ENCODE assay signal across 19 mouse cellular contexts in the genomic region with DNA sequence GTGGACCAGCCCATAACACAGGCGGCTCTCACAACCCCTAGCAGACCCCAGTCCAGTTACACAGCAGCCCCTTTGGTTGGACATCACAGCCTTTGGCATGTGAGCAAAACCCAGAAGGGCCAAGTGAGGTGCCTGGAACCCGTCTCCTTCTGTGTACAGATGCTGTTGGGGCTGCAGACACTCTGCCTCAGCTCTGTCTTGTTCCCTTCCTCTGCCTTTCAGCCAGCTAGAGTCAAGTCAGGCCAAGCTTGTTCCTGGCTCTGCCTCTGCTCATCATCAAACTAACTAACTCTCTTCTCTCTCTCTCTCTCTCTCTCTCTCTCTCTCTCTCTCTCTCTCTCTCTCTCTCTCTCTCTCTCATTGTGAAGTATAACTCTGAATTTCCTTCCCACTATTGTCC. TPM values are rescaled to one million over a fixed set of nuclear protein-coding genes. Genes with fewer than 3 reads are reported as not detected.
DNase-seq lines count a peak whose midpoint lies in the region; ATAC-seq and TF ChIP-seq lines count a peak whose summit lies in the region.
"Had no signal": no experiment of that assay in that cellular context is flagged by ENCODE, and none has a peak within 500 bp of the region (broad histone marks: within the 10 kb centered on the region; RNA-seq: fewer than 3 reads in every experiment).

No protein-coding gene starts in this region.

- 68% methylated on average over 2 of the region's 2 CpGs for WGBS in intestine, embryonic 14.5 days
- 69% methylated on average over 2 of the region's 2 CpGs for WGBS in intestine, postnatal 0 days
- WGBS in hindbrain, embryonic 14.5 days: 57% methylated on average over 2 of the region's 2 CpGs
- WGBS in midbrain, embryonic 12.5 days: 51% methylated on average over 2 of the region's 2 CpGs
- 63% methylated on average over 2 of the region's 2 CpGs for WGBS in neural tube, embryonic 15.5 days

- no peak for ATAC-seq in intestine, embryonic 14.5 days (replicated peaks; ENCODE audit: low FRiP score, low TSS enrichment, low read depth)
- no peak for ATAC-seq in intestine, postnatal 0 days
- no peak for ATAC-seq in hindbrain, embryonic 14.5 days (ENCODE audit: low FRiP score)
- ATAC-seq in midbrain, embryonic 12.5 days (ENCODE audit: low FRiP score, low read depth): no peak
- ATAC-seq in neural tube, embryonic 15.5 days (ENCODE audit: low FRiP score): no peak
- ATAC-seq: activated CD4-positive, CD25-positive, alpha-beta regulatory T cell, adult 4 months; liver, postnatal 0 days had no signal

- no peaks in the 10 kb centered on the region for H3K36me3 ChIP-seq in intestine, embryonic 14.5 days (ENCODE audit: control insufficient read depth, insufficient read depth, low read length)
- H3K36me3 ChIP-seq in intestine, postnatal 0 days (ENCODE audit: control insufficient read depth, insufficient read depth): no peaks in the 10 kb centered on the region
- no peaks in the 10 kb centered on the region for H3K36me3 ChIP-seq in hindbrain, embryonic 14.5 days (replicated peaks; ENCODE audit: control insufficient read depth, insufficient read depth)
- H3K36me3 ChIP-seq in midbrain, embryonic 12.5 days: no peaks in the 10 kb centered on the region
- no peaks in the 10 kb centered on the region for H3K36me3 ChIP-seq in neural tube, embryonic 15.5 days

- no peaks in the 10 kb centered on the region for H3K9me3 ChIP-seq in intestine, embryonic 14.5 days (ENCODE audit: control insufficient read depth, low read length)
- no peaks in the 10 kb centered on the region for H3K9me3 ChIP-seq in intestine, postnatal 0 days (ENCODE audit: control insufficient read depth)
- H3K9me3 ChIP-seq in hindbrain, embryonic 14.5 days (ENCODE audit: control insufficient read depth, low read length): no peaks in the 10 kb centered on the region
- no peaks in the 10 kb centered on the region for H3K9me3 ChIP-seq in midbrain, embryonic 12.5 days
- H3K9me3 ChIP-seq in neural tube, embryonic 15.5 days (replicated peaks): no peaks in the 10 kb centered on the region

- TF ChIP-seq CTCF in intestine, postnatal 0 days (IDR thresholded peaks at IDR 0.05; ENCODE audit: low read depth): no peak

- H3K4me1 ChIP-seq in intestine, embryonic 14.5 days (replicated peaks; ENCODE audit: control insufficient read depth, insufficient read depth, low read length): peaks cover 8% of the 10 kb centered on the region
- no peaks in the 10 kb centered on the region for H3K4me1 ChIP-seq in intestine, postnatal 0 days (replicated peaks; ENCODE audit: control insufficient read depth, insufficient read depth, low read length)
- peaks cover 21% of the 10 kb centered on the region for H3K4me1 ChIP-seq in hindbrain, embryonic 14.5 days (replicated peaks; ENCODE audit: control insufficient read depth, insufficient read depth, low read length)
- H3K4me1 ChIP-seq in midbrain, embryonic 12.5 days: peaks cover 50% of the 10 kb centered on the region
- peaks cover 35% of the 10 kb centered on the region for H3K4me1 ChIP-seq in neural tube, embryonic 15.5 days

- no peak overlapping the region for H3K4me3 ChIP-seq in intestine, embryonic 14.5 days (ENCODE audit: low read depth, low read length)
- H3K4me3 ChIP-seq in intestine, postnatal 0 days (ENCODE audit: low read depth, low read length): no peak overlapping the region
- no peak overlapping the region for H3K4me3 ChIP-seq in hindbrain, embryonic 14.5 days (replicated peaks; ENCODE audit: low read length)
- peak overlapping the region; percentile 25 for H3K4me3 ChIP-seq in midbrain, embryonic 12.5 days
- no peak overlapping the region for H3K4me3 ChIP-seq in neural tube, embryonic 15.5 days (replicated peaks)
- H3K4me3 ChIP-seq: erythroblast, embryonic 14.5 days had no signal

- H3K27me3 ChIP-seq in intestine, embryonic 14.5 days (replicated peaks; ENCODE audit: control insufficient read depth, insufficient read depth, low read length): no peaks in the 10 kb centered on the region
- no peaks in the 10 kb centered on the region for H3K27me3 ChIP-seq in intestine, postnatal 0 days (replicated peaks; ENCODE audit: control insufficient read depth, insufficient read depth, low read length)
- no peaks in the 10 kb centered on the region for H3K27me3 ChIP-seq in hindbrain, embryonic 14.5 days (ENCODE audit: control insufficient read depth, insufficient read depth, low read length)
- H3K27me3 ChIP-seq in midbrain, embryonic 12.5 days: no peaks in the 10 kb centered on the region
- H3K27me3 ChIP-seq in neural tube, embryonic 15.5 days (replicated peaks): no peaks in the 10 kb centered on the region

- H3K4me2 ChIP-seq in intestine, embryonic 14.5 days (ENCODE audit: low read length): no peak overlapping the region
- H3K4me2 ChIP-seq in intestine, postnatal 0 days (replicated peaks; ENCODE audit: low read depth): no peak overlapping the region
- 0 out of 2 replicates have a peak overlapping the region, but pooled peaks have one; percentile 42 for H3K4me2 ChIP-seq in hindbrain, embryonic 14.5 days (replicated peaks)
- H3K4me2 ChIP-seq in midbrain, embryonic 12.5 days (replicated peaks): peak overlapping the region; percentile 45
- peak overlapping the region; percentile 52 for H3K4me2 ChIP-seq in neural tube, embryonic 15.5 days

- no peak overlapping the region for H3K9ac ChIP-seq in intestine, embryonic 14.5 days (ENCODE audit: low read length)
- no peak overlapping the region for H3K9ac ChIP-seq in intestine, postnatal 0 days (ENCODE audit: low read depth, low read length)
- H3K9ac ChIP-seq in hindbrain, embryonic 14.5 days: no peak overlapping the region
- H3K9ac ChIP-seq in midbrain, embryonic 12.5 days (replicated peaks): peak overlapping the region; percentile 65
- peak overlapping the region; percentile 31; the same call in 1 of the 2 replicates for H3K9ac ChIP-seq in neural tube, embryonic 15.5 days (replicated peaks)
- H3K9ac ChIP-seq: liver, postnatal 0 days had no signal

- peak overlapping the region; percentile 78; the same call in 1 of the 2 replicates for H3K27ac ChIP-seq in intestine, embryonic 14.5 days (ENCODE audit: low read depth)
- H3K27ac ChIP-seq in intestine, postnatal 0 days (ENCODE audit: low read depth, low read length): no peak overlapping the region
- peak overlapping the region; percentile 90 for H3K27ac ChIP-seq in hindbrain, embryonic 14.5 days
- H3K27ac ChIP-seq in midbrain, embryonic 12.5 days (replicated peaks): peak overlapping the region; percentile 98
- peak overlapping the region; percentile 81 for H3K27ac ChIP-seq in neural tube, embryonic 15.5 days (replicated peaks)
- H3K27ac ChIP-seq: macrophage had no signal

- DNase-seq in intestine, embryonic 14.5 days (ENCODE audit: low spot score): no peak
- DNase-seq in hindbrain, embryonic 14.5 days (ENCODE audit: low spot score): no peak
- no peak for DNase-seq in right cerebral cortex, postnatal 4 days
- no peak for DNase-seq in lung, postnatal 10 days
- DNase-seq in cerebellum, postnatal 4 days (ENCODE audit: low spot score in 2 of 2): no peak
- DNase-seq: adrenal gland, postnatal 36 days; cerebellum, adult 9-11 months; heart, adult 18-20 months; kidney, adult 11 months; kidney, postnatal 10 days; layer of hippocampus, adult 9-11 months; liver, postnatal 0 days; thymus, postnatal 14 days had no signal

RNA-seq across cellular contexts. Expression of gene Cryba4, which starts 15.7 kb away (rescaled TPM):
- 2.4 and 3.0 TPM in 2 replicates for polyA plus RNA-seq in intestine, embryonic 14.5 days (2014; fragmentation: Nextera tagmentation; extraction: Ambion mirVana)
- polyA plus RNA-seq in intestine, postnatal 0 days (2015; fragmentation: Nextera tagmentation; extraction: Ambion mirVana): 1.1 and 1.3 TPM in 2 replicates
- polyA plus RNA-seq in hindbrain, embryonic 14.5 days (2014; fragmentation: Nextera tagmentation; extraction: Ambion mirVana): 1.6 and 3.2 TPM in 2 replicates
- 1.3 and 2.0 TPM in 2 replicates for polyA plus RNA-seq in midbrain, embryonic 12.5 days (2016; fragmentation: Nextera tagmentation; extraction: Ambion mirVana)
- 1.7 and 2.5 TPM in 2 replicates for polyA plus RNA-seq in neural tube, embryonic 15.5 days (2015; fragmentation: Nextera tagmentation; extraction: Ambion mirVana)
- polyA plus RNA-seq: activated CD4-positive, CD25-positive, alpha-beta regulatory T cell, adult 4 months; erythroblast, embryonic 14.5 days had no signal

RNA-seq across cellular contexts. Expression of gene Crybb1, which starts 19.0 kb away (rescaled TPM):
- polyA plus RNA-seq in intestine, embryonic 14.5 days (2014; fragmentation: Nextera tagmentation; extraction: Ambion mirVana): 1.8 and 3.3 TPM in 2 replicates
- 0.22 and 0.34 TPM in 2 replicates for polyA plus RNA-seq in intestine, postnatal 0 days (2015; fragmentation: Nextera tagmentation; extraction: Ambion mirVana)
- polyA plus RNA-seq in hindbrain, embryonic 14.5 days (2014; fragmentation: Nextera tagmentation; extraction: Ambion mirVana): 3.6 and 3.9 TPM in 2 replicates
- polyA plus RNA-seq in midbrain, embryonic 12.5 days (2016; fragmentation: Nextera tagmentation; extraction: Ambion mirVana): 1.3 and 1.9 TPM in 2 replicates
- 5.8 and 6.2 TPM in 2 replicates for polyA plus RNA-seq in neural tube, embryonic 15.5 days (2015; fragmentation: Nextera tagmentation; extraction: Ambion mirVana)
- polyA plus RNA-seq: activated CD4-positive, CD25-positive, alpha-beta regulatory T cell, adult 4 months; erythroblast, embryonic 14.5 days; macrophage had no signal

RNA-seq across cellular contexts. Expression of gene Tpst2, which starts 39.9 kb away (rescaled TPM):
- 40.8 and 41.1 TPM in 2 replicates for polyA plus RNA-seq in intestine, embryonic 14.5 days (2014; fragmentation: Nextera tagmentation; extraction: Ambion mirVana)
- 45.3 and 48.4 TPM in 2 replicates for polyA plus RNA-seq in intestine, postnatal 0 days (2015; fragmentation: Nextera tagmentation; extraction: Ambion mirVana)
- 29.0 and 30.4 TPM in 2 replicates for polyA plus RNA-seq in hindbrain, embryonic 14.5 days (2014; fragmentation: Nextera tagmentation; extraction: Ambion mirVana)
- 29.4 and 31.1 TPM in 2 replicates for polyA plus RNA-seq in midbrain, embryonic 12.5 days (2016; fragmentation: Nextera tagmentation; extraction: Ambion mirVana)
- 31.4 and 40.2 TPM in 2 replicates for polyA plus RNA-seq in neural tube, embryonic 15.5 days (2015; fragmentation: Nextera tagmentation; extraction: Ambion mirVana)

Comparison
In these comparisons a context has a peak if more than half of its experiments do, and no peak if none do; other contexts are left out.
1. H3K4me2 ChIP-seq: peak in hindbrain, embryonic 14.5 days (single experiment), midbrain, embryonic 12.5 days (single experiment) and neural tube, embryonic 15.5 days (single experiment); none in intestine, embryonic 14.5 days (single experiment) and intestine, postnatal 0 days (single experiment).
2. H3K9ac ChIP-seq: peak in midbrain, embryonic 12.5 days (single experiment) and neural tube, embryonic 15.5 days (single experiment); none in intestine, embryonic 14.5 days (single experiment), intestine, postnatal 0 days (single experiment) and hindbrain, embryonic 14.5 days (single experiment).